Mouse (Mus musculus): ENCODE measurements at regions not wholly inside any gene's neighbourhood (a gene's known extent, or its start where the extent isn't known, plus 50 kb on each side); places are given as distances from the start of the nearest gene placed in this dataset.

GRCm38 (mm10) chr5:40697517-40698298 lies 942.4 kb upstream of the Hs3st1 start:
- TF ChIP-seq POLR2A (IDR thresholded peaks at IDR 0.05; ENCODE audit: extremely low read depth, insufficient read depth, low read length) (no peak), CTCF (IDR thresholded peaks at IDR 0.05; ENCODE audit: low read depth, low read length) (no peak)

Data from liver, adult 2 months (tissue).